8 mouse cellular contexts compared by ENCODE assay signal in the genomic region with DNA sequence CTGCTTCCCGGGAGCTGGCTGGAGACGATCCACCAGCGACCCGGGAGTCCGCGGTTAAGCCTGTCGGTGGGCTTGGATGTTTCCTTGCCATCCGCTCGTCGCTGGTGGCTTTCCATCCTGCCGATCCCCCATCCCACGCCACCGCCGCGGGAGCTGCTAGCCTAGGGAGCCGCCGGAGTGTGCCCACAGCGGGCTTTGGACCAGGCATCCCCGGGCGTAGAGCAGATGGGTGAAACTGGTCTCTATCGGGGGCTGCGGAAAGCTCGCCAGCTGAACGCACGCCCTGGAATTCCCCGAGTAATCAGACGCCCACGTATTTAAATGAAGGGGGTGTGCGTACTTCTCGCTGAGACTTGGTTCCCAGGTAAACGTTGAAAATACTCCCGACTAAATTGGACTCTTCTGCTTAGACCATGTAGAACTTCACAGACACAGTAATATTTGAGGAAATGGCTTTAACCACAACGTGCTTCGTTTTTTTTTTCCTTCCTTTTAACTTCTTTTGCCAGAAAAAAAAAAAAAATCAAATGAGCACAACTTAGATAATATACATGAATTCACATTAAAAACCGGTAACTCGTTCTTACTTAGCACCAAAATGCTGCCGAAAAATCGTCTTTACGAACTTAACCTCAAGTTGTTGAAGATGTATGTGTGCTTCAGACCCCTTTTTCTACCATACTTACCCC. TPM values are rescaled to one million over a fixed set of nuclear protein-coding genes. Genes with fewer than 3 reads are reported as not detected.
DNase-seq lines count a peak whose midpoint lies in the region; ATAC-seq lines count a peak whose summit lies in the region.

No protein-coding gene starts in this region.

- peak overlapping the region; percentile 97 for H3K27ac ChIP-seq in intestine, embryonic 16.5 days (ENCODE audit: low read length)
- H3K27ac ChIP-seq in limb, embryonic 11.5 days (replicated peaks; ENCODE audit: low read depth, low read length), result peak overlapping the region; percentile 82
- peak overlapping the region; percentile 82 for H3K27ac ChIP-seq in midbrain, embryonic 11.5 days (ENCODE audit: low read depth, low read length)

- 3% methylated on average over 39 of the region's 39 CpGs for WGBS in intestine, embryonic 16.5 days
- 4% methylated on average over 38 of the region's 39 CpGs for WGBS in limb, embryonic 11.5 days
- 5% methylated on average over 39 of the region's 39 CpGs for WGBS in midbrain, embryonic 11.5 days

- peak overlapping the region; percentile 70 for H3K4me3 ChIP-seq in intestine, embryonic 16.5 days (ENCODE audit: low read length)
- peak overlapping the region; percentile 86 for H3K4me3 ChIP-seq in limb, embryonic 11.5 days (ENCODE audit: low read depth, low read length)
- peak overlapping the region; percentile 84 for H3K4me3 ChIP-seq in midbrain, embryonic 11.5 days (ENCODE audit: low read depth, low read length)

- peaks cover 14% of the 10 kb centered on the region for H3K4me1 ChIP-seq in intestine, embryonic 16.5 days (ENCODE audit: control insufficient read depth, insufficient read depth, low read length)
- peaks cover 7% of the 10 kb centered on the region for H3K4me1 ChIP-seq in limb, embryonic 11.5 days (ENCODE audit: control insufficient read depth, insufficient read depth, low read length)
- peaks cover 7% of the 10 kb centered on the region for H3K4me1 ChIP-seq in midbrain, embryonic 11.5 days (ENCODE audit: control insufficient read depth, insufficient read depth, low read length)

- H3K27me3 ChIP-seq in intestine, embryonic 16.5 days (replicated peaks; ENCODE audit: control insufficient read depth, insufficient read depth, low read length), result no peaks in the 10 kb centered on the region
- no peaks in the 10 kb centered on the region for H3K27me3 ChIP-seq in limb, embryonic 11.5 days (ENCODE audit: control insufficient read depth, insufficient read depth, low read length)
- no peaks in the 10 kb centered on the region for H3K27me3 ChIP-seq in midbrain, embryonic 11.5 days (ENCODE audit: control insufficient read depth, insufficient read depth, low read length)

- peak; percentile 15 for ATAC-seq in intestine, embryonic 16.5 days
- peak; percentile 4; the same call in 1 of the 2 replicates for ATAC-seq in limb, embryonic 11.5 days (ENCODE audit: insufficient number of reproducible peaks, low FRiP score, low TSS enrichment, low read depth)
- peak; percentile 12; the same call in 1 of the 2 replicates for ATAC-seq in midbrain, embryonic 11.5 days (ENCODE audit: low FRiP score)

- H3K4me2 ChIP-seq in intestine, embryonic 16.5 days (ENCODE audit: low read depth, low read length), result peak overlapping the region; percentile 67
- peak overlapping the region; percentile 46 for H3K4me2 ChIP-seq in limb, embryonic 11.5 days (ENCODE audit: low read depth, severe bottlenecking)
- peak overlapping the region; percentile 78 for H3K4me2 ChIP-seq in midbrain, embryonic 11.5 days

- peak; percentile 49 to 57 for DNase-seq in thymus, adult 18-20 months
- no peak for DNase-seq in thymus, postnatal 36 days
- DNase-seq in embryo, embryonic 9.5 days (ENCODE audit: extremely low spot score), result peak; percentile 50
- DNase-seq in gastrocnemius, postnatal 4 days (ENCODE audit: low spot score in 2 of 2), result peak; percentile 31 to 47
- peak; percentile 65 for DNase-seq in limb, embryonic 11.5 days (ENCODE audit: low spot score)
- peak; percentile 82 for DNase-seq in midbrain, embryonic 11.5 days (ENCODE audit: low spot score, missing footprints)
- peak; percentile 54 to 68 for DNase-seq in spleen, postnatal 10 days (ENCODE audit: low spot score in 2 of 2)

- 0 out of 2 replicates have a peak, but pooled peaks cover 4% of the 10 kb centered on the region for H3K36me3 ChIP-seq in intestine, embryonic 16.5 days (ENCODE audit: control insufficient read depth, insufficient read depth, low read length)
- H3K36me3 ChIP-seq in limb, embryonic 11.5 days (ENCODE audit: control insufficient read depth, insufficient read depth, low read length), result no peaks in the 10 kb centered on the region
- H3K36me3 ChIP-seq in midbrain, embryonic 11.5 days (ENCODE audit: control insufficient read depth, insufficient read depth, low read length), result no peaks in the 10 kb centered on the region

- H3K9me3 ChIP-seq in intestine, embryonic 16.5 days (ENCODE audit: control insufficient read depth, low read length), result no peaks in the 10 kb centered on the region
- H3K9me3 ChIP-seq in limb, embryonic 11.5 days (ENCODE audit: control insufficient read depth, low read length), result no peaks in the 10 kb centered on the region
- no peaks in the 10 kb centered on the region for H3K9me3 ChIP-seq in midbrain, embryonic 11.5 days (ENCODE audit: control insufficient read depth, low read length)

- H3K9ac ChIP-seq in intestine, embryonic 16.5 days (ENCODE audit: low read depth, low read length), result peak overlapping the region; percentile 92
- peak overlapping the region; percentile 83 for H3K9ac ChIP-seq in limb, embryonic 11.5 days (ENCODE audit: low read length)
- peak overlapping the region; percentile 83 for H3K9ac ChIP-seq in midbrain, embryonic 11.5 days (ENCODE audit: low read length)

RNA-seq across cellular contexts. Expression of a gene that starts 2.2 kb away (rescaled TPM):
- total RNA-seq in gastrocnemius, postnatal 4 days (2021), result 10 to 100 TPM; 23.7 to 26.8 TPM
- polyA plus RNA-seq in intestine, embryonic 16.5 days (2015; fragmentation: Nextera tagmentation; extraction: Ambion mirVana), result 47.2 and 51.7 TPM in 2 replicates
- 54.7 and 57.7 TPM in 2 replicates for polyA plus RNA-seq in limb, embryonic 11.5 days (2014; fragmentation: Nextera tagmentation; extraction: Ambion mirVana)
- polyA plus RNA-seq in midbrain, embryonic 11.5 days (2014; fragmentation: Nextera tagmentation; extraction: Ambion mirVana), result 57.4 and 59.2 TPM in 2 replicates

RNA-seq across cellular contexts. Expression of a gene that starts 13.0 kb away (rescaled TPM):
- total RNA-seq in gastrocnemius, postnatal 4 days (2021), result 10 to 100 TPM; 15.0 to 22.4 TPM
- 38.5 and 42.0 TPM in 2 replicates for polyA plus RNA-seq in intestine, embryonic 16.5 days (2015; fragmentation: Nextera tagmentation; extraction: Ambion mirVana)
- 55.1 and 61.3 TPM in 2 replicates for polyA plus RNA-seq in limb, embryonic 11.5 days (2014; fragmentation: Nextera tagmentation; extraction: Ambion mirVana)
- 63.3 and 69.3 TPM in 2 replicates for polyA plus RNA-seq in midbrain, embryonic 11.5 days (2014; fragmentation: Nextera tagmentation; extraction: Ambion mirVana)

Comparison
In these comparisons a context has a peak if more than half of its experiments do, and no peak if none do; other contexts are left out.
1. DNase-seq: peak in thymus, adult 18-20 months (2 of 2), embryo, embryonic 9.5 days (single experiment), gastrocnemius, postnatal 4 days (2 of 2), limb, embryonic 11.5 days (single experiment), midbrain, embryonic 11.5 days (single experiment) and spleen, postnatal 10 days (2 of 2); none in thymus, postnatal 36 days (0 of 2).
2. Peak in every context shown above with its lines, with median percentiles within 50 percentile points of each other: ATAC-seq, H3K27ac ChIP-seq, H3K4me2 ChIP-seq, H3K4me3 ChIP-seq and H3K9ac ChIP-seq.